Mouse (Mus musculus): ENCODE results near the gene Fastkd1.
"Not testable (repeated sequence)": the region's sequence is repeated elsewhere in the genome, so short reads cannot be mapped to it uniquely, and the experiment has no call there.

Gene Fastkd1

DNA sequence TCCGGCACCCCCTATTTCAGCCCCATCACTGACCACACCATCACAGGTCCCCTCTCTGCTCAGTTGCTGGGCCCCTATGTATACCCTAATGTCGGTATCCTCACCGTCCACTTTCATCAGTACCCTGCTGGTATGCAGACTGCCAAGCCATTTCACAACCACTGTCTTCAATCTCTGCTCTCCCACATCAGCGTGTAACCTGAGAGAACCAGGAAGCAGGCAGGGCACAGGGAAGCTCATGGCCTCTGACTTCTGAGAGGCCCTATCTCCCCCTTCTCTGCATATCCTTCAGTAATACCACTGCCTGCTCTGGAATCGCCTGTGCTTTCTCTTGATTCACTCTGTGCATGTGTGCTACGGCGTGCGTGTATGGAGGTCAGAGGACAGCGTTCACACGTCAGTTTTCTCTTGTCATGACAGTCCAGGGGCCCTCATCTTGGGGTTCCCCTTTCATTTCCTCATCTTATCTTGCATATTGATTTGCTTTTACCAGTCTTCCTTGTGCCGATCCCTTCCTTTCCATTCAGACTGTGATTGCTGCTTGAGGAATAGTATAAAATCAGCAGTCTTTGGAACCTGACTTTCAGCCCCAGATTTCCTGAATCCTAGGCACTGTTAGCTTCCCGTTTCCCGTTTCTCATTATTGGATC is 49.4 kb downstream of the Fastkd1 start:
- no peaks in the 10 kb centered on the region for H3K9me3 ChIP-seq (ENCODE audit: low read length)
- H3K27me3 ChIP-seq (ENCODE audit: insufficient read depth, low read length) = no peaks in the 10 kb centered on the region
- peaks cover 6% of the 10 kb centered on the region; the same call in 1 of the 2 replicates for H3K4me1 ChIP-seq (replicated peaks; ENCODE audit: low read depth, low read length)
- peaks cover 19% of the 10 kb centered on the region for H3K36me3 ChIP-seq (ENCODE audit: insufficient read depth, low read length)
- TF ChIP-seq NANOG (IDR thresholded peaks at IDR 0.05; ENCODE audit: borderline replicate concordance, low read length) (no peak), CTCF (conservative IDR thresholded peaks at IDR 0.05; ENCODE audit: low read length) (no peak), POU5F1 (IDR thresholded peaks at IDR 0.05; ENCODE audit: borderline replicate concordance, low read length) (no peak)
- no peak overlapping the region for H3K4me3 ChIP-seq (replicated peaks; ENCODE audit: low read length)

DNA sequence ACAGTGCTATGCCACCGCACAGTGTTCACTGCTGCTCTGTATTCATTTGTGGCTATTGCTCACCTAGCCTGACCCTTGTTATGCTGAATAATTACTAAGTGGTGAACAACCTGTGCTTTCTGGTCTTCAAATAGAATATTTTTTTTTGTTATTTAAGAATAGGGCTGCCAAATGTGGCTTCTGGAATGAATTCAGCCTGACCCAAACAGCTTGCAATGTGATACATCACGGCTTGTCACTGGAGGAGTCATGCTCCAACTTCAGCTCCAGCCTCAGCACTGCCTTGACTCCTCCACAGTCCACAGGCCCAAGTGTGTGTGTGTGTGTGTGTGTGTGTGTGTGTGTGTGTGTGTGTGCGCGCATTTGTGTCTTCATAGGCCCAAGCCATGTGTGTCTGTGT is 54.0 kb downstream of the Fastkd1 start:
- H3K27me3 ChIP-seq (ENCODE audit: insufficient read depth, low read length) = no peaks in the 10 kb centered on the region
- H3K36me3 ChIP-seq (ENCODE audit: insufficient read depth, low read length) = peaks cover 36% of the 10 kb centered on the region
- no peaks in the 10 kb centered on the region for H3K9me3 ChIP-seq (ENCODE audit: low read length)
- H3K4me3 ChIP-seq (replicated peaks; ENCODE audit: low read length) = no peak overlapping the region
- TF ChIP-seq NANOG (IDR thresholded peaks at IDR 0.05; ENCODE audit: borderline replicate concordance, low read length) (no peak), CTCF (conservative IDR thresholded peaks at IDR 0.05; ENCODE audit: low read length) (no peak), POU5F1 (IDR thresholded peaks at IDR 0.05; ENCODE audit: borderline replicate concordance, low read length) (no peak)
- peaks cover 6% of the 10 kb centered on the region; the same call in 1 of the 2 replicates for H3K4me1 ChIP-seq (replicated peaks; ENCODE audit: low read depth, low read length)

DNA sequence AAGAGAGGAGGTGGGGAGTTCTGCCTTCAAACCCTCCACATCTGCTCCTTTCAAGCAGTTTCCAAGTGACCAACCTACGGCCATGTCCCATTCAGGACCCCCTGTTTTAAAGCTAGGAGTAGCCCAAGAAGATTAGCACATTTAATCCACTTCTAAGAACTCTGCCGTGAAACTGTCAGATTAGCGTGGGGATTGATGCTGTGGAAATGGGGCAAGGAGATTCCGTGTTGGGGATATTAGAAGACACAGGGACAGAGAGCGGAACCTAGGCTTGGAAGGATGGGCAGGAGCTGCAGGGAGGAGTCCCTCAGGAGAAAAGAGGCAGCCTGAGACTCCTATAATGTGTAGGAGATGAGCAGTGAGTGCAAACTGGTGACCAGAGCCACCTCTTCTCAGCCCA is 63.6 kb downstream of the Fastkd1 start:
- peaks cover 6% of the 10 kb centered on the region; the same call in 1 of the 2 replicates for H3K36me3 ChIP-seq (ENCODE audit: insufficient read depth, low read length)

DNA sequence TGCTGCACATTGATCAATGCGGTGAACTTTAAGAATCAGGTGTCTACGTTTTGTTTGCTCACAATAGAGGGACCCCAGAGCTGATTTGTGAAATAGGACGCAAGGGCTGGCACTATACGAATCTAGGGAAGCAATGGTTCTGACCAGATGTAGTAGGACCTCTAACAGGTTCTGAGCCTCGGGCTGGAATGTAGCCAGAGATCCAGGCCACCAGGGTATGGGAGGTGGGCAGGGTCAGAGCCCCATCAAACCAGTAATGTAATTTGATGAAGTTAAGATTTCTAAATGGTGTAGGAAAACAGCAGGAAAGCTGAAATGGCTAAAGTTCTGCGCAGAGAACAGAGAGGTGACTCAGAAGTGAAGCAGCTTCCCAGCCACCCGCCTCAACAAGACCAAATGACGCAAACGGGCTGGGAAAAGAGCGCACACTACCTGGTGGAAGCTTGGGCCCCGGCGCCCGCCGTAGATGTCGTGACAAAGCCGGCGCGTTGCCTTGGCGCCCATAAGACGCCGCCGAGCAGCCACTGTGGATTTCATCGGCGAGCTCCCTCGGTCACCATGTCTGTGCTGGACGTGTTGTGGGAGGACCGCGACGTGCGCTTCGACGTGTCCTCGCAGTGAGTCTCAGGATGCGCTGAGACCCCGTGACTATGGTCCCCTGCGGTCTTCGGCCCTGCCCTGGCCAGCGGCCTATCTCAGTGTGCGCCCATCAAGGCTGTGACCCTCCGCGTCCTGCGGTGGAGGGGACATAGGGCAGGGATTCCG is 66.4 kb downstream of the Fastkd1 start, which contains the start of gene Bbs5:
Bbs5 (plus strand) TSS at position 446 of the 765 bp plus-strand sequence.
- Histone ChIP-seq H3K4me3 (replicated peaks; ENCODE audit: low read length) (peak within 1 kb of the TSS; percentile 96), H3K9me3 (ENCODE audit: low read length) (no peaks in the 10 kb centered on the region), H3K27me3 (ENCODE audit: insufficient read depth, low read length) (0 out of 2 replicates have a peak, but pooled peaks cover 7% of the 10 kb centered on the region), H3K4me1 (replicated peaks; ENCODE audit: low read depth, low read length) (peaks cover 13% of the 10 kb centered on the region), H3K36me3 (ENCODE audit: insufficient read depth, low read length) (no peaks in the 10 kb centered on the region)
- no peak for TF ChIP-seq POU5F1 (IDR thresholded peaks at IDR 0.05; ENCODE audit: borderline replicate concordance, low read length)
- TF ChIP-seq CTCF (conservative IDR thresholded peaks at IDR 0.05; ENCODE audit: low read length) = no peak
- TF ChIP-seq NANOG (IDR thresholded peaks at IDR 0.05; ENCODE audit: borderline replicate concordance, low read length) = no peak

More for the DNA sequence above, 63.6 kb downstream of the Fastkd1 start:
- no peak overlapping the region for H3K4me3 ChIP-seq (replicated peaks; ENCODE audit: low read length)
- H3K9me3 ChIP-seq (ENCODE audit: low read length) = no peaks in the 10 kb centered on the region
- 0 out of 2 replicates have a peak, but pooled peaks cover 5% of the 10 kb centered on the region for H3K27me3 ChIP-seq (ENCODE audit: insufficient read depth, low read length)
- TF ChIP-seq POU5F1 (IDR thresholded peaks at IDR 0.05; ENCODE audit: borderline replicate concordance, low read length) (no peak), NANOG (IDR thresholded peaks at IDR 0.05; ENCODE audit: borderline replicate concordance, low read length) (no peak), CTCF (conservative IDR thresholded peaks at IDR 0.05; ENCODE audit: low read length) (no peak)
- peaks cover 13% of the 10 kb centered on the region for H3K4me1 ChIP-seq (replicated peaks; ENCODE audit: low read depth, low read length)

DNA sequence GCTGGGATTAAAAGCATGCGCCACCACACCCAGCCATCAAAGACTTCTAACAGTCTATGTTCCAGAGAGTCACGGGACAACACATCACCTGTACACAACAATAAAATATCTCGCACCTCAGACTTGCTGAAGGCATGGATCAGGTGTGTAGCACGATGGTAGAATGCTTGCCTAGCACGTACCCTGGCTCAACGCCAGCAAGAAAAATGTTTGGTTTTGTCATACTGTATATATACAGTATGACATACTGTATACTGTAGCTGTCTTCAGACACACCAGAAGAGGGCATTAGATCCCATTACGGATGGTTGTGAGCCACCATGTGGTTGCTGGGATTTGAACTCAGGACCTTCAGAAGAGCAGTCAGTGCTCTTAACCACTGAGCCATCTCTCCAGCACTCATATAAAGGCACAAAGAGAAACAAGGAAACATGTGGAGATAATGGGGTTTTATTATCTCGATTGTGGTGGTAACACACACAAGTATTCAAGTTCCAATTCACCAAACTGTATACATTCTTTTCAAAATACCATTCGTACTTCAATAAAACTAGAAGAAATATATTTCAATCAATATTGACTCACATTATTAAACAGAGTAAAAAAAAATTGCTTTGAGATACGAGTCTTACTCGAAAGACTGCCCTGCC is 68.2 kb downstream of the Fastkd1 start:
- Histone ChIP-seq H3K4me3 (replicated peaks; ENCODE audit: low read length) (no peak overlapping the region), H3K9me3 (ENCODE audit: low read length) (no peaks in the 10 kb centered on the region), H3K4me1 (replicated peaks; ENCODE audit: low read depth, low read length) (peaks cover 20% of the 10 kb centered on the region), H3K36me3 (ENCODE audit: insufficient read depth, low read length) (no peaks in the 10 kb centered on the region), H3K27me3 (ENCODE audit: insufficient read depth, low read length) (0 out of 2 replicates have a peak, but pooled peaks cover 10% of the 10 kb centered on the region)
- no peak for TF ChIP-seq CTCF (conservative IDR thresholded peaks at IDR 0.05; ENCODE audit: low read length)
- TF ChIP-seq NANOG (IDR thresholded peaks at IDR 0.05; ENCODE audit: borderline replicate concordance, low read length) = no peak
- TF ChIP-seq POU5F1 (IDR thresholded peaks at IDR 0.05; ENCODE audit: borderline replicate concordance, low read length) = no peak

DNA sequence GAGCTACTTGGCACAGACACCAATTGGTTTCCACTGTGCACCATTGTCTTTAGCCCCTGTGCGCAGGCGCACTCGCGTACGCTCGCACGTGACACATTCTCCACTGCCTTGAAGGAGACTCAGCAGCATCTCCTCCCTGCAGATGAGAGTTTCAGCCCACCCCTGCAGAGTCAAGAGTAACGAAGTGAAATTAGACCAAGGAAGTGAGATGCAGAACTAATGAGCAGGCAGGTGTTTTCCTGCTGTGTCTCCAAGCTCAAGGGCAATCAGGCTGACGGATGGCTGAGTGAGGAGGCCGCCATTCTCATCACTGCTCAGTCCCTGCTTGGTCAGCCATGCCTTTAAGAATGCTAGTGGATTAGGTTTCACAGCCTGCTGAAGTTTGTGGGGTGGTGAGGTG is 73.2 kb downstream of the Fastkd1 start:
- Histone ChIP-seq H3K4me3 (replicated peaks; ENCODE audit: low read length) (peak overlapping the region; percentile 64), H3K27me3 (ENCODE audit: insufficient read depth, low read length) (0 out of 2 replicates have a peak, but pooled peaks cover 4% of the 10 kb centered on the region), H3K9me3 (ENCODE audit: low read length) (peaks cover 4% of the 10 kb centered on the region; the same call in 1 of the 2 replicates), H3K4me1 (replicated peaks; ENCODE audit: low read depth, low read length) (peaks cover 14% of the 10 kb centered on the region), H3K36me3 (ENCODE audit: insufficient read depth, low read length) (no peaks in the 10 kb centered on the region)
- TF ChIP-seq POU5F1 (IDR thresholded peaks at IDR 0.05; ENCODE audit: borderline replicate concordance, low read length) = no peak
- TF ChIP-seq NANOG (IDR thresholded peaks at IDR 0.05; ENCODE audit: borderline replicate concordance, low read length) = no peak

DNA sequence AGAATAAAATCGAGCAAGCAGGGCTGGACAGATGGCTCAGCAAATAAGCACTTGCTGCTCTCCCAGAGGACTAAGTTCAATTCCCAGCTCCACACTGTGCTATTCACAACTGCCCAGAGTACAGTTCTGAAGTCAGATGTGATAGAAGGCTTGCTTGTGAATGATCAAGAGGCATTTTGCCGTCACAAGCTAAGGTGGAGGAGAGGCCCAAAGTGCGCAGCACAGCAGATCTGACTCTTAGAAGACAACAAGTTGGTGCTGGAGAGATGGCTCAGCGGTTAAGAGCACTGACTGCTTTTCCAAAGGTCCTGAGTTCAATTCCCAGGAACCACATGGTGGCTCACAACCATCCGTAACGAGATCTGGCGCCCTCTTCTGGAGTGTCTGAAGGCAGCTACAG is 75.3 kb downstream of the Fastkd1 start:
- H3K36me3 ChIP-seq (ENCODE audit: insufficient read depth, low read length); H3K4me3 ChIP-seq (replicated peaks; ENCODE audit: low read length); H3K9me3 ChIP-seq (ENCODE audit: low read length): not testable (repeated sequence)
- peaks cover 14% of the 10 kb centered on the region for H3K4me1 ChIP-seq (replicated peaks; ENCODE audit: low read depth, low read length)
- H3K27me3 ChIP-seq (ENCODE audit: insufficient read depth, low read length) = 0 out of 2 replicates have a peak, but pooled peaks cover 10% of the 10 kb centered on the region

Measured in E14TG2a.4 (cell line).